Mouse (Mus musculus) testis, adult 2 months (tissue): ENCODE data around the gene Aldh3a2.

Experiments
- CTCF ChIP-seq: fragments of 200-500 bp; IDR thresholded peaks from 2 replicates; pipeline ENCODE4 v1.5.1; 2012; ENCODE audit warnings: low read depth, mild to moderate bottlenecking, inconsistent platforms, low read length, moderate library complexity; ENCODE audit not compliant: control insufficient read depth, insufficient read depth, insufficient replicate concordance
- POLR2A ChIP-seq: fragments of 200-500 bp; IDR thresholded peaks from 2 replicates; pipeline ENCODE4 v1.6.1; 2012; ENCODE audit warnings: low read depth, mild to moderate bottlenecking, inconsistent platforms, low read length, moderate library complexity; ENCODE audit not compliant: control insufficient read depth

- no peak for TF ChIP-seq POLR2A
- no peak for TF ChIP-seq CTCF
These were observed 7.8 kb upstream of the Aldh3a2 start for GRCm38 (mm10) chr11:61275106-61275505.
